Mouse (Mus musculus) mature B cell (primary cell): Measurements from ENCODE around the gene Rab15.

ENCODE experiments used
- in situ Hi-C: fragments of 300-500 bp; cut with MboI; formaldehyde crosslinking; loops from 2 replicates; pipeline ENCODE4 v1.14.3; 2019

Rab15 gene

DNA sequence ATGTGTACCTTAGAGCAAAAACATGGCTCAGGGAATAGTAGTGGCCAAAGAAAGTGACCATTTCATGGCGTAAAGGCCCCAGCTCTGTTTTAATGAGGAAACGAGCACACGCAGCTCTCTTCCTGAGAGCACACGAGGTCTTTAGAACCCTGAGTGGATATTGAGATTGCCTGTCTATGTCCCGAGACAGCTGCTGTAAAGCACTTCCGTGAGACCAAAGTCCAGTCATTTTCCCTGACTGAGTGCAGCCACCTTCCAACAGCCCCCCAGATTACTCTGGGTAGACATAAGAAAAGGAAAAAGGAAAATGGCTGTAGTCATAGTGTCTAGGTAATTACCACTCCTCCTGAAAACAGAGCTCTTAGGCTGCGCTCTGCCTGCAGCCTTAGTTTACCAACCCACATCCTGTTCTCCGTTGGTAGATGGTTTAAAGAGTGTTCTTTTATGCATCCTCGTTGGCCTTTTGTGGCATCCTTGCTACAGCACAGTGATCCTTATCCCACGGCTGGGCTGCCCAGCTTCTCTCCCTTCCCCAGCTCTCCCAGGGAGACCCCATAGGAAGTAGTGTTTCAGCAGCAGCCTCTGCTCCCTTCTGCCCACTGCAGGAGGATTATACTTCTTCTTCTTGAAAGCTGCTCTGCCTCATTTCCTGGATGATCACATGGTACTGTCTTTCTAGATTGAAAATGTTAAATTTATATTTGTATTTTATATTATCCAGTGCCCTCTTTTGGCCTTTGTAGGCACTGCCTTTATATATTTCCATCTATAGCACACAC lies 44.2 kb downstream of the Rab15 start:
- in situ Hi-C loops = no loop called here

DNA sequence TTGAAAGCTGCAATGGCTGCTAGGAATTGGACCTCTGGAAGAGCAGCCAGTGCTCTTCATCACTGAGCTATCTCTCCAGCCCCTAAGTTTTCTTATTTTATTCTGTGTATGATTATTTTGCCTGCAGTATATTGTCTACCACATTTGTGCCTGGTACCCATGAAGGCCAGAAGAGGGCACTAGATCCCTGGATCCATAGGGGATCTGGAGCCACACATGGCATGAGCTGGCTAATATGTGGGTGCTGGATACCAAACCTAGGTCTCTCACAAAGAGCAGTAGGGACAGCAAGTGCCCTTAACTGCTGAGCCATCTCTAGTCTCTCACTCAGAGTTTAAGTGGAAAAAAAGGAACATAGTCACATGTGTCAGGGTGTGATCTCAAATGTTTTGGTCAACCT lies 44.9 kb downstream of the Rab15 start:
- in situ Hi-C loops = no loop called here

DNA sequence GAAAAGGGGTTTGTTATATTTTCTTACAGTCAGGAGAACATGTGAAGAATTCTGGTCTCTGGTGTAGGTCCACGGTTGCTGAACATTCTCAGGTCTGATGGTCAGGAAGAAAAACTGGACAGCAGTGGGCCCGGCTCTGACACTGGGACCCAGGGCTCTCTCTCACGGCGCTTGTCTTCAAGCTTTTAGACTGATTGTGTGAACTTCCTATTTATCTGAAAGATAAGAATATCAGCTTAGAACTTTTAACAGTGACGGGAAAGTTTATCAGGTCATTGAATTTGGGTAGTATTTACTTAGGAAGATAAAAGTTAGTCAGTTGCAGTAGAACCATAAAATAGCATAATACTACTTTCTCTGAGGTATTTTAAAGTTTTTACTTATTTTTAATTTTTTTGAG lies 45.8 kb downstream of the Rab15 start:
- in situ Hi-C loops = no loop called here

GRCm38 (mm10) chr12:76775132-76775531 lies 47.6 kb downstream of the Rab15 start:
- in situ Hi-C loops = no loop called here

DNA sequence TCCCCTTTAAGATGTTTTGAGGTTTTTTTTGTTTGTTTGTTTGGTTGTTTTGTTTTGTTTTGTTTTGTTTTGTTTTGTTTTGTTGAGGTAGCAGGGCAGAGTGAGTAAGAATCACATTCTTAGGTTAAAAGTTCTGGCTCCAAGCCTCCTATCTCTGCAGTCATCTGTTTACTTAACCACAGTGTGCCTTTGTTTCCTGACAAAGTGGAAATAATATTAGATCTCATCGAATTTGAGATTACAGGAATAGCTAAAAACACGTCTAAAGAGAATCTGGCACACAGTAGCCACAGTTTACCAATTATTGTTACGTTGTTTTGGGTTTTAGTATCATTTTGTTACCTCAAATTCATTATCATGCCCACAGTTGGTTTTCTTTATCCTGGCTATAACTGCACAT lies 48.1 kb downstream of the Rab15 start:
- in situ Hi-C loops = no loop called here

GRCm38 (mm10) chr12:76771540-76771939 lies 51.2 kb downstream of the Rab15 start:
- in situ Hi-C loops = no loop called here

DNA sequence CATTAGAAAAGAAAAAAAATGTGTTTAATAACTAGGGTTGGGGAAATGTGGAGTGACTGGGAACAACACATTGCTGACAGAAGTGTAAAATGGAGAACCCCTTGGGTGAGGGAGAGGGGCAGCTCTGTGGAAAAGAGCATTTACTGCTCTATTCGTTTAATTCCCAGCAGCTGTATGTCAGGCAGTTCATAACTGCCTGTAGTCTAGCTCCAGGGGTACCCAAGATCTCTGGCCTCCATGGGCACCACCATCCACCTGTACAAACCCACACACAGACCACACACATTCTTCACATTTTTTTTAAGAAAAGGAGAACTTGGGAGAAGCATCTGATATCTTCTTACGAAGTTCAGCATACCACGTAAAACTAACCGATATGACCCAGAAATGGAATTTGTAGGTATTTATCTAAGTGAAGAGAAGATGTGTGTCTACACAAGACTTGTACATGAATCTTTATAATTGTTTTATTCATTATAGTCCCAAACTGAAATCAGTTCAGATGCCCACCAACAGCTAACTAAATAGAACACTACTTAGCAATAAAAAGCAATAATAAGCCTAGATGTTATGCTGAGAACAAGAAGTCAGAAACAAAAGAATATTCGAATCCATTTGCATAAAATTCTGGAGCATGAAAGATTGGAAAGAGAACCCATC lies 51.7 kb downstream of the Rab15 start:
- in situ Hi-C loops = no loop called here

GRCm38 (mm10) chr12:76765901-76766630 lies 56.6 kb downstream of the Rab15 start:
- in situ Hi-C loops = no loop called here

DNA sequence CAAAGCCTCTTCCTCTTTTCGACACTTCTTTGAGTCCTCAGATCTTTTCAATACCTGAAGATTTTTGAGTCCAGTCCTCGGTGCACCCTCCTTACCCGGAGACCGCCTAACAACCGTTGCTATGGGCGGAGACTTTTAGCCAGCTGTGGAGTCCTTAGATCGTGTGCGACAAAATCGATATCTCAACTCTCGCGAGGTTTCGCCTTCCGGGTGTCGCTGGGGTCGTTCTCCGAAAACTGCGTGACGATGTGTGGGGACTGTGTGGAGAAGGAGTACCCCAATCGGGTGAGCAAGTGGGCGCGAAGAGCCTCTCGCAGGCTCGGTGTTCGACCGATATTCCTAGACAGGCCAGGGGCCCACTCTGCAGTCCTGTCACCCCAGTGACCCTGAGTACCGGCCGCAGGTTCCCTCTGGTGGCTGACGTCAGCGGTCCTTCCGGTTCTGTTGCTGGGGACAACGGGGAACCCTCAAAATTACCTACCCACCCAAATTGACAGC lies 57.3 kb downstream of the Rab15 start, which contains the start of the genes Churc1 and Fntb:
Churc1 (plus strand) TSS at position 185 of the 498 bp plus-strand sequence.
Fntb (plus strand) TSS at position 236 of the 498 bp plus-strand sequence.
- in situ Hi-C loops = no loop called here

DNA sequence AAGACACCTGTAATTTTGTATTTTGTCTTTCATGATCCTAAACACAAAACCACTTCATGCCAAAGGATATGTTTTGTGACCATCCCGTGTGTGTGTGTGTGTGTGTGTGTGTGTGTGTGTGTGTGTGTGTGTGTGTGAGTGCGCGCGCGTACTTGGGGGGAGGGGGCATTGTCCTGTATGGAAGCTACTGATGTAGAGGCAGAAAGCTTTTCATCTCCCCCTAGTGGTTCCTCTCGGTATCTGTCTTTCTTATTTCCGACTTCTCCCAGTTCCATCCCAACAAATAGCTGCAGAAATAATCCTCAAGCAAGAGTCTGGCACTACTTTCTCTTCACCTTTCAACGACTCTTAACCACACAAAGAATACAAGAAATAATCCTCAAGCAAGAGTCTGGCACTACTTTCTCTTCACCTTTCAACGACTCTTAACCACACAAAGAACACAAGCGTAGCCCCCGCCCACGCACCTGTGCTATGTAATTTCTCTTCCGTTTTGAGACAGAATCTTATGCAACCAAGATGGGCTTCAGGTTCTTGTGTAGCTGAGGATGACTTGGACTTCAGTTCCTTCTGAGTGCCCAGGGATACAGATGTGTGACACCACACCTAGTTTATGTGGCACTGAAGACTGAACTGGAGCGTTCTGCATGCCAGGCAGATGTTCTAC lies 69.9 kb downstream of the Rab15 start:
- in situ Hi-C loops = no loop called here

- in situ Hi-C loops = no loop called here
Measured at GRCm38 (mm10) chr12:76750866-76751459, 71.7 kb downstream of the Rab15 start.
